Mouse (Mus musculus) lung, postnatal 0 days (tissue): ENCODE measurements around the gene Ahdc1. TPM values are rescaled to one million over a fixed set of nuclear protein-coding genes. Genes with fewer than 3 reads are reported as not detected.
A peak's percentile ranks its signal among the peaks of the same experiment; 100 is the strongest.

Source experiments
- ATAC-seq: fragments of 200-750 bp; cut with Nextera tagmentation; 2 replicates; pipeline ENCODE4 v1.8.0; 2017; ENCODE audit warnings: moderate library complexity
- DNase-seq: peaks from one replicate; pipeline ENCODE4 v3.0.0-alpha.2; 2016; ENCODE audit warnings: low spot score
- H3K27ac ChIP-seq: fragments of 300-500 bp; sonication (generic); 2 replicates; pipeline ENCODE4 v1.5.1; 2014; ENCODE audit warnings: antibody characterized with exemption, mild to moderate bottlenecking, low read length, mixed read lengths
- H3K27me3 ChIP-seq: fragments of 300-500 bp; sonication (generic); replicated peaks from 2 replicates; pipeline ENCODE4 v1.6.1; 2014; ENCODE audit warnings: low read length, mixed read lengths; ENCODE audit not compliant: insufficient read depth
- H3K36me3 ChIP-seq: fragments of 300-500 bp; sonication (generic); 2 replicates; pipeline ENCODE4 v1.6.1; 2014; ENCODE audit warnings: low read length, mixed read lengths; ENCODE audit not compliant: insufficient read depth
- H3K4me1 ChIP-seq: fragments of 300-500 bp; sonication (generic); 2 replicates; pipeline ENCODE4 v1.6.1; 2014; ENCODE audit warnings: antibody characterized with exemption, low read depth, low read length, mixed read lengths; ENCODE audit not compliant: insufficient read depth
- H3K4me2 ChIP-seq: fragments of 300-500 bp; sonication (generic); replicated peaks from 2 replicates; pipeline ENCODE4 v1.6.1; 2014; ENCODE audit warnings: low read depth, mild to moderate bottlenecking, low read length, moderate library complexity, mixed read lengths
- H3K4me3 ChIP-seq: fragments of 300-500 bp; sonication (generic); 2 replicates; pipeline ENCODE4 v1.5.1; 2014; ENCODE audit warnings: low read depth, low read length
- H3K9ac ChIP-seq: fragments of 300-500 bp; sonication (generic); replicated peaks from 2 replicates; pipeline ENCODE4 v1.6.1; 2014; ENCODE audit warnings: low read depth, mild to moderate bottlenecking
- H3K9me3 ChIP-seq: fragments of 300-500 bp; sonication (generic); 2 replicates; pipeline ENCODE4 v1.6.1; 2016; ENCODE audit warnings: low read length, mixed read lengths
- CTCF ChIP-seq: IDR thresholded peaks from 2 replicates; pipeline ENCODE4 v1.5.1; 2016; ENCODE audit warnings: antibody characterized with exemption, mild to moderate bottlenecking
- EP300 ChIP-seq: IDR thresholded peaks from 2 replicates; pipeline ENCODE4 v1.6.1; 2016; ENCODE audit warnings: antibody characterized with exemption, mild to moderate bottlenecking, control low read depth
- WGBS: fragments of 180-500 bp; shearing (Covaris S2); extraction: QIAGEN DNeasy Blood & Tissue Kit; methylation state at CpG from one replicate; pipeline ENCODE4 v1.1.7; 2014; 5-methylcytosine and 5-hydroxymethylcytosine counted together
- polyA plus RNA-seq: library from polyadenylated mRNA; unstranded; fragments of >200 nt; fragmentation: Nextera tagmentation; extraction: Ambion mirVana; gene quantifications from 2 replicates; pipeline ENCODE4 v1.2.1, GENCODE M21; 2015

Gene Ahdc1
- polyA plus RNA-seq, 1 experiment from 2014 or later, result 3.9 TPM

DNA sequence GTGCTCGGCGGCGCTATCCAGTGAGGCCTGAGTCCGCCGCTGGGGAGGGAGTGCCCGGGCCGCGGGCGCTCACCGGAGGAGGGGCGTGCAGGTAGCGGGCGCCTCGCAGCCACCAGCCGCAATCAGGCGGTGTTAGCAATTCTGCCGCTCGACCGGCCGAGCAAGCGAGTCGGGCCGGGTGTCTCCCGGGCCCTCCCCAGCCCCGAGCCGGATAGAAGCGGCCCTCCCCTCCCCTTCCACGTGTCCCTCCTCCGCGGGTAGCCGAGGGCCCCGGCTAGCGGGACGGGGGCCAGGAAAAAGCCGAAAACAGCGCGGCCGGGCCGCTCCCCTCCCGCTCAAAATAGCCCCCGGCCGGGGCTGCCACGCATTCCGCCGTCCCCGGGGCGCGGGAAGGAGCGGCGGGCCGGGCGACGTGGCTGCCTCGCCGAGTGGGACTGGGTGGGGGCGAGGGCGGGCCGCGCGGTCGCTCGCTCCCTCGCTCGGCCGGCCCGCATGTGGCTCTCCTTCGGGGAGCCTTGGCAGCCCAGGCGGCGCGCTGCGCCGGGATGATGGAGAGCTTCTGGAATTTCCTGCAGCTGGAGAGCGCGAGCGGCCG is 27.6 kb downstream of the Ahdc1 start:
- Histone ChIP-seq H3K9me3 (no peaks in the 10 kb centered on the region), H3K27me3 (no peaks in the 10 kb centered on the region), H3K4me1 (peaks cover 30% of the 10 kb centered on the region), H3K9ac (peak overlapping the region; percentile 46), H3K4me2 (peak overlapping the region; percentile 100), H3K4me3 (peak overlapping the region; percentile 64), H3K27ac (peak overlapping the region; percentile 82), H3K36me3 (no peaks in the 10 kb centered on the region)
- DNase-seq (peak; percentile 80), ATAC-seq (peak; percentile 78)
- 0 out of 2 replicates have a peak, but pooled peaks have one; percentile 11 for TF ChIP-seq CTCF
- no peak for TF ChIP-seq EP300
- 1% methylated on average over 41 of the region's 76 CpGs for whole genome bisulfite sequencing

DNA sequence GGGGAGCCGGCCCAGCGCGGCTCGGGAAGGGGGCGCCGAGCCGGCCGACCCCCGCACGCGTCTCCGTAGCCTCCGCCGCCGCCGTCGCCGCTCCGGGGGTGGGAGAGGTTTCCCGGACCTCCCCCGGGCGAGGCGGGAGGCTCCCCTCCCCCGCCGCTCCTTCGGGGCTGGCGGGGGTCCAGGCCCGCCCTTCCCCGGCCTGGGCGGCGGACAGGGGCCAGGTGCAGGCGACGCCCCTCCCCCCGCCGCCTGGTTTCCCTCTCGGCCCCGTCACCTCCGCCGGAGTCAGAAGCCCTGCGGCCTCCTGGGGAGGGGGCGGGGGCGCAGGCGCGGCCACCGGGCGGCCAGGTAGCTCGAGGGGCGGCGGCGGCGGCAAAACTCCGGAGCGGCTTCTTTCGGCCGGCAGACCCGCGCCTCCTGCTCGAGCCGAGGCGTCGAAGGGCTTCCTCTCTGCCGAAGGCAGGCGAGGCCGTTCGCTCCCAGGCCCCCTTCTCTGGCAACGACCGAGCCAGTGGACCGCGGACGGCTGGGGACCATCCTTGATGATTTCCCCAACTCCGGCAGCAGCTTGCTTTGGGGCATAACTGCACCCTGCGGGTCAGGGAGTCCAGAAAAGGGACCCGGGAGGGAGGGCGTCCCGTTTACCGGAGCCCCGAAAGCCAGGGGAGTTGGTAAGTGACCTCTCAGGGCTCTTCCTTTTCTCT is 28.2 kb downstream of the Ahdc1 start:
- Histone ChIP-seq H3K4me3 (peak overlapping the region; percentile 64), H3K9ac (peak overlapping the region; percentile 46), H3K4me2 (peak overlapping the region; percentile 100), H3K36me3 (no peaks in the 10 kb centered on the region), H3K9me3 (no peaks in the 10 kb centered on the region), H3K27me3 (no peaks in the 10 kb centered on the region), H3K27ac (peak overlapping the region; percentile 82), H3K4me1 (peaks cover 35% of the 10 kb centered on the region)
- 4% methylated on average over 16 of the region's 77 CpGs for WGBS
- TF ChIP-seq CTCF, result no peak
- no peak for TF ChIP-seq EP300
- DNase-seq (peak; percentile 53), ATAC-seq (peak; percentile 40)

DNA sequence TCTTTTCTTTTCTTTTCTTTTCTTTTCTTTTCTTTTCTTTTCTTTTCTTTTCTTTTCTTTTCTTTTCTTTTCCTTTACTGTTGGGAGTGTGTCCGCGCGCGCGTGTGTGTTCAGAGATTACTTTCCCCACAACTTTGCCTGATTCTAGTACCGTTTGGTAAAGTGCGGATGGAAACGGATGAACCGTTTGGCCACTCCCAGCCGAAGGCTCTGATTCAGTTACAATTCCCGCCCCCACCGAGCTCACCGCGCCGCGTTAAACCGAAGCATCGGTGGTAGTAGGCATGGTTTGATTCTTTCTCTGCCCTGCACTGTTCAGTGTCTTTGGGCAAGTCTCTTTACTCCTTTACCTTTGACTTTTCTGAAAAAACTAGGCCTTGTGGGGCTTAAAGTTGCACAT is 28.8 kb downstream of the Ahdc1 start:
- Histone ChIP-seq H3K4me1 (peaks cover 41% of the 10 kb centered on the region), H3K9ac (peak overlapping the region; percentile 46; the same call in 1 of the 2 replicates), H3K27ac (no peak overlapping the region), H3K4me3 (peak overlapping the region; percentile 64; the same call in 1 of the 2 replicates), H3K27me3 (no peaks in the 10 kb centered on the region), H3K9me3 (no peaks in the 10 kb centered on the region), H3K4me2 (peak overlapping the region; percentile 100), H3K36me3 (no peaks in the 10 kb centered on the region)
- TF ChIP-seq CTCF (no peak), EP300 (no peak)
- WGBS, result 20% methylated on average over 18 of the region's 18 CpGs
- DNase-seq (no peak), ATAC-seq (no peak)

DNA sequence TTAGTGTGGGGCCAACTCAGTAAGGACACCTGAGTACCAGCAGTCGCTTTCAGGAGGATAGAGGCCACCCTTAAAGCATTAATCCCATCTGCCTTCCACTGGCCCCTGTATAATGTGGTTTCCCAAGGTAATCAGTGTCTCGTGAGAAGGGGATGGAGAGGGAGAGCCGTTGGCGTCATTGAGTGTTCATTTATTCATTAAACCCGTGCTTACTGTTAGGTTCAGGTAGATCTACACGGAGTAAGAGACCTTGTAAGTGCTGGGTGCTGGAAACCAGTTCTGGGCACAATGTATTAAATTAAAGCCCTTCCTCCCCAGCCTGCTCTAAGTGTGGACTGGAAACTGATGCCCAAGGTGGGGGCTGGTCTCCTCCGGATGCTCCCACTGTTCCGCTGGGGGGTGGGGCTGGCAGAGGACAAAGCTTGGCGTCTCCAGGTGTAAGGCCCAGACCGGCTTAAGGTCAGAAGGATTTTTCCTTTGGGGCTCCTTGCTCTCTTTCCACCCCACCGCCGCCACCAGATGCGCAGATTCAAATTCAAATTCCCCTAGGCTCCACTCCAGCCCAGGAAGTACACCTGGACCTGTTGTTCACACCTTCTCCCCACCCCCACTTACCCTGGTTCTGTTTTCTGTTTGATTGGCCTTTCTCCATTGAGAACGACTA is 29.3 kb downstream of the Ahdc1 start:
- H3K4me3 ChIP-seq, result no peak overlapping the region
- TF ChIP-seq EP300 (no peak), CTCF (no peak)
- no peak overlapping the region for H3K27ac ChIP-seq
- H3K36me3 ChIP-seq, result no peaks in the 10 kb centered on the region
- no peaks in the 10 kb centered on the region for H3K9me3 ChIP-seq
- H3K9ac ChIP-seq, result no peak overlapping the region
- H3K27me3 ChIP-seq, result no peaks in the 10 kb centered on the region
- H3K4me2 ChIP-seq, result peak overlapping the region; percentile 100
- ATAC-seq (no peak), DNase-seq (no peak)
- H3K4me1 ChIP-seq, result peaks cover 45% of the 10 kb centered on the region
- 51% methylated on average over 14 of the region's 14 CpGs for WGBS

DNA sequence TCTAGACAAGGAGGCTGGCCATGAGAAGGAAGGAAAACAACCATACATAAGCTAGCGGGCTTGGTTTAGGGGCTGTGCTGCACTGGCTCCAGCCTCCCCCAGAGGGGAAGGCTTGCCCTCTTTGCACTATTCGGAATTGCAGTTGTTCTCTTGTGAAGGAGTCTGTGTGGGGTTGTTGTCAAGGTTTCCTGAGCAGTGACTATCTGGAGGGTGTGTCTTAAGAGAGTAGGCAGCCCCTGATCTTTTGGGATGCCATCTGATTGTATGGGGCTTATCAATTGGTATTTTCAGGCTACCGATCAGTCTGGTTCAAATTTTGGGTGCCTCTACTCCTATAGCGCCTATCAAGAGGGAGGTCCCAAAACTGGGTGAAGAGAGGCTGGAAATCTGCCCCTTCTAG is 31.2 kb downstream of the Ahdc1 start:
- no peak for ATAC-seq
- H3K4me2 ChIP-seq, result 0 out of 2 replicates have a peak overlapping the region, but pooled peaks have one; percentile 17
- no peak overlapping the region for H3K4me3 ChIP-seq
- DNase-seq, result peak; percentile 36
- H3K27ac ChIP-seq, result peak overlapping the region; percentile 69
- H3K4me1 ChIP-seq, result peaks cover 58% of the 10 kb centered on the region
- no peaks in the 10 kb centered on the region for H3K27me3 ChIP-seq
- 39% methylated on average over 4 of the region's 4 CpGs for WGBS
- no peaks in the 10 kb centered on the region for H3K36me3 ChIP-seq
- H3K9ac ChIP-seq, result no peak overlapping the region
- no peaks in the 10 kb centered on the region for H3K9me3 ChIP-seq
- TF ChIP-seq CTCF (no peak), EP300 (no peak)
